Mouse (Mus musculus) megakaryocyte, adult 5-6 weeks (primary cell): Measurements from ENCODE around the gene Pcbp4. TPM values are rescaled to one million over a fixed set of nuclear protein-coding genes. Genes with fewer than 3 reads are reported as not detected.

Experiments
- ATAC-seq: 2 replicates; pipeline ENCODE4 v1.8.0; 2016; ENCODE audit warnings: mild to moderate bottlenecking, inconsistent platforms; ENCODE audit not compliant: poor library complexity, severe bottlenecking
- total RNA-seq, 2 experiments: library from RNA; stranded (forward) in 1 of 2; stranded (reverse) in 1 of 2; fragments of 153-499, 151-499 nt in 1 of 2; fragments of 221-1000, 200-1000 nt in 1 of 2; gene quantifications; 2 replicates each; pipeline versions ENCODE4 v1.2.3 to v1.2.4; 2015 to 2017

The Pcbp4 gene
- total RNA-seq (2015): 1.5 and 2.9 TPM in 2 replicates
- 2.4 and 4.0 TPM in 2 replicates for total RNA-seq (2017)

DNA sequence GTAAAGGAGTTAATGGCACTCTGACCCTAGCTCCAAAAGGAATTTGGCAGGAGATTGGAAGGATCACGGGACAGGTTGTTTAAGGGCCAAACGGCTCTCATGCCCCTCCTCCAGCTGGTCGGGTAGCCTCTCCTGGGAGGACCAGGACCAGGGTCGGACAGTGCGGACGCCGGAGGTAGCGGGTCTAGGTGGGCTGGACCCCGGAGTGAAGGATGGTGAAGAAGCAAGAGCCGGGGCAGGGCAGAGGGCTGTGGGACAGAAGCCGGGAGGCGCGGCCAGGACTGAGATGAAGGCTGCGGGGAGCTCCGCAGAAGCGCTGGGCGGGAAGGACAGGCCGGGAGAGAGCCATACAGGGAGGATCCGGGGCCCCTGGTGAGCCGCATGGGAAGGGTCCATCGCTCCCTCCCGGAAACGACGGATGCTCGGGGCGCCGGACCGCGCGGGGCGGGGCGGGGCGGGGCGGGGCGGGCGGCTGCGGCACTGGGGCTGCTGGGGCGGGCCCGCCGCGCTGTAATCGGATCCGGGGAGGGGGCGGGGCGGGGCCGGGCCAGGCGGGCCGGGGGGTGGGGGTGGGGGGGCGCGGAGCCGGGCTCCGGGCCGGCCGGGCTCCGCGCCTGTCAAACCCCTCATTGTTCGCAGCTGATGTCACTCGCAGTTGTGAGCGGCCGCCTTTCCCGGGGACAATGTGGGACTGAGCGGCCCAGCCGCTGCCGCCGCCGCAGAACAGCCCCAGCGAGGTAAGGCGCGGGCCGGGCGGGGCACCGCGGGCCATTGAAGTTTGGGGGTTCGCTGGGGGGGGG lies at the start of gene Pcbp4:
Pcbp4 (plus strand) TSS at position 21 of the 800 bp plus-strand sequence.
- peak; percentile 60 for ATAC-seq

DNA sequence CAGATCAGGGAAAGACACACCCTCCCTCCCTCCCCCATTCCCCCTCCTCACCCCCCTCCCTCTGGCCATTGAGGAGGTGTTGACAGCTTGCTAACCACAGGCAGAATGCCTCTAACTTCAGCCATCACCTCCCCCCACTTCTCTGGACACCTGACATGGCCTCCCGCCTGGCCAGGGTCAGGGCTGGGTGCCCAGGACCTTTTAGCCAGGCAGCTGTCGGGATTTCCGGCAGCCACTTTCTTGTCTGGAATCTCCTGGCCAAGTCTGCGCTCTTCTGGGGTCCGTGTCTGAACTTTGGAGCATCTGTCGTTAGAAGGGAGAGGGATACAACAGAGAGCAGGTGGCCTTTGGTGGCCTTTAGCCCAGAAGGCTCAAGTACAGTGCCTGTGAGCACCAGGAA lies 47.8 kb upstream of the Pcbp4 start:
- ATAC-seq: no peak

DNA sequence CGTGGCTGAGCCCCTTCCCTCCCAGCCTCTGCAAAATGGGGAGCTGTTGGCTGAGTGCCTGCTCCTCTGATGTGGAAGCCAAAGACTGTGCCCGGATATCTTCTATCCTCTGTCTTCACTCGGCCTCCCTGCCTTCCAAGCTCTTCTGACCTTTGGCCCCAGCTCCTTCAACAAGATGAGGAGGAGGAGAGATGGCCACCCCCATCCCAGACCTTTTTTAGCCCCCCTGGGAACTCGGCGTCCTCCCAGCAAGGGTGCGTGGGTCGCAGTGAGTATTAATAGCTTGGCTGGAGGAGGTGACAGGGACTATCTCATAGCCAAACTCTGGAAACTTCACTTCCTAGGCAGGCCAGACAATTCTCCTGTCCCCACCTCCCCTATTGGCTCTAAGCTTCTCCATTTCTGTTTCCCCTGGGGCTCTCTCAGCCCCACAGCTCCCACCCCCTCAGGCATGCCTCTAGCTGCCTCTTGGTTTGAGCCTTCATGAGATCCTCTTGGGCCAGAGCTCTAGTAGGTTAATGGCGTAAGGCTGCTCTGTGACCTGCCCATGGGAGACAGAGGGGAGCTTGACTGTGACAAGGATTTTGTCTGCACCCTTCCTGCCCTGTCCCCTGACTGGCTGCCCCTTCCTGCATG lies 46.5 kb upstream of the Pcbp4 start:
- ATAC-seq: no peak

DNA sequence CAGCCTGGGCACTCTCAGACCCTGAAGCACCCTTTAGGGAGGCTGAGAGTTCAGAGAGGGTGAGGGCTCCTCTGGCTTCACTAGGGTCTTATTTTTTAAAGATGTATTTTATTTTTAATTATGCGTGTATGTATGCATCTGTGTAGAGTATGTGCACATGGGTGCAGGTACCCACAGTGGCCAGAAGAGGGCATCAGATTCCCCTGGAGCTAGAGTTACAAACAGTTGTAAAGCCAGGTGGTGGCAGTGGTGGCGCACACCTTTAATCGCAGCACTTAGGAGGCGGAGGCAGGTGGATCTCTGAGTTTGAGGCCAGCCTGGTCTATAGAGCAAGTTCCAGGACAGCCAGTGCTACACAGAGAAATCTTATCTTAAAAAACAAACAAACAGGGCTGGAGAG lies 44.0 kb upstream of the Pcbp4 start:
- ATAC-seq: no peak

DNA sequence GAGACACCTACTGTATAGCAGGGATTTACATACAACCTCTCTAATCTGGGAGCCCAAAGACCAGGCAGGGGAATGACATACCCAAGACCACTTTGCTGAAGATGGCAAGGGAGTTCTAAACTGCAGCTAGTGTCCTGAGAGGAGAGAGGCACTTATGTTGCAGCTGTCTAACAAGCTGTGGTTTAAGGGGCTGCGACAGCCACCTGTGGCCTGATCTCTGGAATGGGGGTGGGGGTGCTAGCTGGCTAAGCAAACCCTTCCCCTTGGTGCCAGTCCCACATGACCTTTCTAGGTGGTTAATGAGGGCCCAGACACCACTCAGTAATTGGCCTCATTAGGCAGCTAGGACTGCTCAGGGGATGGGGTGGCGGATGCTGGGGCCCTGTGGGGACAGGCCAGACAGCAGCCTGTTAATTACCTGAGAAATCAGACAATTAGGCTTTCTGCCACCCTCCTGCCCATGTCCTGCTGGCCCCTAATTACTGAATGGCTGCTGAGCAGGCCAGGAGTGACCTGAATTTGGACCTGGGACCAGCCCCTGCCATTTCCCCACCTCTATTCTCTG lies 42.9 kb upstream of the Pcbp4 start:
- no peak for ATAC-seq

DNA sequence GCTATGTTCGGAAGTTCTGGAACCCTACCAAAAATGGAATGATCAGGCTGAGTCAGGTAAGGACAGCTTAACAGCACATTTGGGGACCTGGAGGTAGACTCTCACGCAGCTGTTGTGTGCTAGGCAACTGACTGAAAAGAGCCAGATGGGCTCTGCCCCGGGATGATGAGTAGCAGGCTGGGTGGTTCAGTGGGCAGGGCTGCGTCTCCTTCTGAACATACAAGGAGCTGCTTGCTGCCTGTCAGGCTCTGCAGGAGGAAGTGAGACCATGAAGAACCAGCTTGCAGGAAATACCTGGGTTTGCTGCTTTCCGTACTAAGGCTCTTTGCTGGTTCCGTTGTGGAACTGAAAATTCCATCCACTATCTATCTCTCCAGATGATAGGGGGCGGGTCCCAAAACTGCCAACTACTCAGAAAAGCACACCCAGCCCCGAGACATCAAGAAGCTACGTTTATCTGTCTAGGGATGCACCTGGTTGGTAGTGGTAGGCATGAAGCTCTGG lies 41.9 kb upstream of the Pcbp4 start:
- peak; percentile 78 for ATAC-seq

DNA sequence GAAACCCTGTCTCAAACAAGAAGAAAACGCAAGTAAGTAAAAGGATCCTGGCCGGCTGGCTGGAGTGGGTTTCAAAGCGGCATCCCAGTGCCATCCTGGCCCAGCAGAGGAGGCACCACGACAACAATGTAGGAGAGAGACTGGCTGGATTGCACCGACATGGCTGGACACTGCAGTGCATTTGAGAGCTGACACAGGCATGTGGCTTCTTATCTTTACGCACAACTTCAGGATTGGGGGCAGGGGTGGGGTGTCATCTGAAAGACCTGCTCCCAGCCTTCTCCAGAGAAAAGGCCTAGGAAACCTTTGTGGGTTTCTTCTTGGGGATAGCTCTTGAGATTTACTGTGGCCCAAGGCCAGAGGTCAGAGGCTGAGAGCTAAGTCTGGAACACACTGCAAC lies 41.4 kb upstream of the Pcbp4 start:
- ATAC-seq: 0 out of 2 replicates have a peak, but pooled peaks have one; percentile 9

DNA sequence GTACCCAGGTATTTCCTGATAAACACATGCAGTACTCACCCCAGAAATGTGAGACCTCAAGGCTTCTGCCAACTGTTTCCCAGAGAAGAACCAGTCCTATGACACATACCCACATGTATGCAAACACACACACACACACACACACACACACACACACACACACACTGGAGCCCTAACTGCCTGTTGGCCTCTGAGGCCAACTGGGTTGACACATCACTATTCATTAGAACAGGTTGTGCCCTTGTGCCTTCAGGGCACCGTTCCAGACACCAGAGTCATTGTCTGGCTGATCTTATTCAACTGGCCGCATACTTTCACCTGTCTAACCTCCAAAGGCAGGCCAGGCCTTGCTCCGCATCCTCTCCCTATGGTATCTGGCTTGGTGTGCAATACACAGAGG lies 40.9 kb upstream of the Pcbp4 start:
- no peak for ATAC-seq

DNA sequence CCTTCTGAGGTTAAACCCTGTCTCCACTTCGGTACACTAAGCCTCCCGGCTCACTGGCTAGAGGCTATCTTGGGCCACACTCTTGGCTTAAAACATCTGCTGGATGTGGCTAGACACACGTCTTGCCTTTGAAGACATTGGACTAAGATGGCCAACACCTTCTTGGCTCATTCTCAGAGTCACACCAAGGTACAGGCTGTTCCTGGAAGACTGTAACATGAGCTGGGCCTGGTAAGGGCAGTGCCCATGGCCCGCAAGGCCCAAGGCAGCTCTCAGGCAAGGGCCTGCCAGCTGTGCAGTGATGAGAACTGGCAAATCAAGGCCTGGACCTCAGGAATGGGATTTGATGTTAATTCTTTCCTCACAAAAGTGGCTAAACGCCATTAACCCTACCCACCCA lies 39.5 kb upstream of the Pcbp4 start:
- ATAC-seq: no peak

DNA sequence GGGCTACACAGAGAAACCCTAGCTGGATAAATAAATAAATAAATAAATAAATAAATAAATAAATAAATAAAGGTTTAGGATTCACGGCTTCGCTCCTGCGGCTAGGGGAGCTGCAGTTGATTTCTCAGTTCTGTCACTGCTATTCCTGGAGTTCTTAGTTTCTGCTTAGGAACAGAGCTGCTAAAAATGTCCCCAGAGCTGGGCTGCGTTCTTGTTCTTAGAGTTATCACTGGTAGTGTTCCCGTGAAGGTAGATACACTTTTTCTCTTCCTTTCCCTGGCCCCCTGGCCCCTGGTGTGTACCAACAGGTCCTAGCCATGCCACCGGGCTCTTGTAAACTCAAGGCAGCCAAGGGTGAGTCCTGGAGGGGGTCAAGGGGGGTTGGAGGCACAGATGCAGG lies 36.3 kb upstream of the Pcbp4 start:
- ATAC-seq: no peak

DNA sequence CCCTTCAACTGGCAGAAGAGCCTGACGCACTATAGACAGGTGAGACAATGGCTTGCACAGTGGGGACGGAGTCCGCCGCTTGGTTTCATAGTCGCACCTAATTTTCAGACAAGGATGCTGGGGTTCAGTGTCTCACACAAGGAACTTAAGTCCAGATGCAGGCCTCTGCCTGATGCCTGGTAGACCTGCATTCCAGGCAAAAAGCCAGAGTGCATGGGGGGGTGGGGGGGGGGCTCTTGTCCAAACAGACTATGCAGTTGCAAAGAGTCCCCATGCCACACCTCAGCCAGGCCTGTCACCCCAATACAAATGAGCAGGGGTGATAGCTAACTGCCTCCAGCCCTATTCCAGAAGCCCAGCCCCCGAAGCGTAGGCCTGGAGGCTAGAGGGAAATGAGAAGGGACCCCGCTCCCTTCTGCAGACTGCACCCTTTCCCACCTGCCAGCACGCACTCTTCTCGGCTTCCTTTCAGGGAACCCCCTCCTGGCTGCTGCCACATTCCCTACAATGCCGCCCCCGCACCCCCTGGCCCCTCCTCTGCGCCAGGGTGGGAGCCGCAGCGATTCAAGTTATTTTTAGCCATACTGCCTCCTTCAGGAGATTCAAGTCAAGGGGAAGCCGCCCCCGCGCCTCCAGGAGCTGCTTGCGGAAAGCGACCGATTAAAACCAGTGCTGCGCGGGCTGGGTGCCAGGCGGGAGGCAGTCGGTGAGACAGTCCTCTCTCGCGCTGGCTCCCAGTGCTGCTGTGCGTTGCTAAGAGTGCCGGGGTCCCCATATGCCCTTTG lies 35.1 kb upstream of the Pcbp4 start:
- peak; percentile 31; the same call in 1 of the 2 replicates for ATAC-seq

DNA sequence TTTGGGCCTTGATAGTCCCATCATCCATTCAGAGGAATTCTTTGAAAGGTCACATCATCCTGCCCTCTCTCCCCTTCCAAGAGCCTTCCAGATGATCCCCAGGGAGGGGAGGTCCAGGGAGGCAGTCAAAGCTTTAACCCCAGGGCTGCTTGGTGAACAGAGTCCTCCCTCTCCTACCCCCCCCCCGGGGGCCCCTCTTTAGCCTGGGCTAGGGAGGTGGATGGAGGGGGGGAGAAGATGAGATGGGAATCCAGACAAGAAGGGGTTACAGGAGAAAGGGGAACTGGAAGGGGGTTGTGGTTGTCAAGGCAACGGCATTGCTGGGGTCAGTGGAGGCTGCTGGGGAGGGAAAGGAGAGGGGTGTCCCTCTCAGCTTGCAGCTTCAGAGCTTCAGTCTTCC lies 32.5 kb upstream of the Pcbp4 start:
- ATAC-seq: no peak

DNA sequence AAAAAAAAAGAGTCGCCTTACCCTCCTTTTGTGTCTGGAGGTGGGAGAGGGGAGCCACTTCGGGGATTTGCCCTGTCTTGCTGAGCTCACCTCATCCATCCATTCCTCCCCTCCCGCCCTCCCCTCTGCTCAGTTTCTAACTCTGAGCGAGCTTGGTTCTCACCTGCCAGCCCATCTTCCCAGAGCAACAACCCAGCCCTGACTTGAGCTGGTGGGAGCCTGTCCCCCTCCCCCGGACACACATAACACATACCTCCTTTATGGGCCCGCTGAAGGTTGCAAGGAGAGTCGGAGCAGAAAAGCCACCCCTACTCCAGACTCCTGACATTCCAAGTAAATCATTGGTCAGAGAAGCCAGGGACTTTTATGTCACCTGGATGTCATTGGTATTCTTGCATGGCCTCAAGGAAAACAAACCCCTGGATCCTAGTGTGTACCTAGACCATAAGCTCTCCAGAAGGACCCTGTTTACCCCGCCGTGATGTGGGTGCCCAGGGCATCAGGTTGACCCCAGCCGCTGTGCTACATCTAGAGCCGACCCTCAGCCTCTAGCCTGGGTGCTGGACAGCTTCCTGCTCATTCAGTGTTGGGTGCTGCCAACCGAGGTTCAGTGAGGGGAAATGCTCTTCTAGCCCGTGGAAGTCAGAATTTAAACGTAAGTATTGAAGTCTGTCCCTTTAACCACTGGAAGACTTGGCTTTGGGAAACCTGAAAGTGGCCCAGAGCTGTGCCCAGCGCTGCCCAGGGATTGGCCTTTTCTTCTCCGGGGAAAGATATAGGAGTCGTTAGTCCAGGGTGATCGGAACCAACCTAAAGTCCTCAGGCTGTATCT lies 31.8 kb upstream of the Pcbp4 start:
- ATAC-seq: 0 out of 2 replicates have a peak, but pooled peaks have one; percentile 10

DNA sequence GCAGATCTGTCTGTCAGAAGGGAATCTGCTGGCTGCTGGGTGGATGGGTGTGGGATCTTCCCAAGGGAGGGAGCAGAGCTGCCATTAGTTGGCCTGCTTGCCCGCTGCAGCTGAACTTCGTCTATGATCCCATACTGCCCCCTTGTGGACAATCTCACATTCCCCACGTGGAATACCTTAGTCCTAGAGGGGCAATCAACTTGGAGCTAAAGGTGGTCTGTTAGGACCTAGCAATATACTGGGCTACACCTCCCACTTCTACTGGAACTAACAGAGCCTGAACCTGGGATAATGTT lies 31.3 kb upstream of the Pcbp4 start:
- peak; percentile 90 for ATAC-seq

DNA sequence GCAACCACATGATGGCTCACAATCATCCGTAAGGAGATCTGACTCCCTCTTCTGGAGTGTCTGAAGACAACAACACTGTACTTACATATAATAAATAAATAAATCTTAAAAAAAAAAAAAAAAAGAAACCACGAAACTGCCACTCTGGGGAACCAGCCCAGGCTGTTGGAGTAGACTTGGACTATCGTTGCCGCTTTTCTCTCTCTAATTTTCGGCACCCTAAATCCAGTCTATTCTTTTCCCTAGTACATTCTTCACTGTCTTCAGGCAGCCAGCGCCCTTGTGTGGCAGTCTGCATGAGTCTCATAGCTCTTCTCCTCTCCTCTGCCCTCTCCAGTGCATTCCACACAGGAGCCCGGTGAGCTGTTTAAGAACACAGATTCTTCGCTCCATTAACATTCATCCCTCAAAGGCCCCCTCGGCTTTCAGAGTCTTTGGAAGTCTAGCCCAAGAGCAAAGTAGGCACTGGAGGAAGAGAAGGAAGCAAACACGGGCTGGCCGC lies 24.3 kb upstream of the Pcbp4 start:
- peak; percentile 16 for ATAC-seq

DNA sequence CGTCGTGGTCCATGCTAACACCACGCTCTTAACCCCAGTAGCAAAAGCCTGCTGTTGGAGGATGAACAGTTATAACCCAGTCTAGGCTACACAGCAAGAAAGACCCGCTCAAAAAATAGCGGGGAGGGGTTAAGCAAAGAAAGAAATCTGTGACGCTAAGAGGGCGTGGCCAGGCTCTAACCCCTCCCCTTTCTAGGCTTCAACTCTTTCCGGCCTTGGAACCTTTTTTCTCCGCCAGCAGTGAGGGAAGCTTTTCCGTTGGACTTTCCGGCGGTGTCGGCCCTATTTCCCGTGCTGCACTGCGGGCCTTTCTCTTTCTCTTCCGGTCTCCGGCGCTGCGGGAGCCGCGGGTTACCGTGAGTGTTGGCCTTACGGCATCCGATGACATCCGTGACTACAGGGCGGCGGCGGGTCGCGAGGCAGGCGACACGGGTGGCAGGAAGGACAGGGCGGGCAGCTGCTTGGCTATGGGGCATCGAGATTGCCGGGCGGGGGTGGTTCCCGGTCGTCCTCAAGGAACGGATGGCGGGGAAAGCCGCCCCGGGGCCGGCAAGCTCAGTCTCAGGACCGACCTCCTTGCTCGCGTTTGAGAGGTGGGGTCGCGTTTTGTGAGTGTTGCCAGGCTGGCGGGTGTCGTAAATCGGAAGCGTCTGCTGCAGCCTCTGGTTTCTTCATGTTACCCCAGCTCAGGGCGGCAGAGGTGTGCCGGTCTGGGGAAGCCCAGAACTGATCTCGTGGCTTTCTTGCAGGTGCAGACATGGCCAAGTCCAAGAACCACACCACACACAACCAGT lies 23.7 kb upstream of the Pcbp4 start, which contains the start of gene Rpl29:
Rpl29 (plus strand) TSS at position 234 of the 794 bp plus-strand sequence.
- peak; percentile 96 for ATAC-seq

DNA sequence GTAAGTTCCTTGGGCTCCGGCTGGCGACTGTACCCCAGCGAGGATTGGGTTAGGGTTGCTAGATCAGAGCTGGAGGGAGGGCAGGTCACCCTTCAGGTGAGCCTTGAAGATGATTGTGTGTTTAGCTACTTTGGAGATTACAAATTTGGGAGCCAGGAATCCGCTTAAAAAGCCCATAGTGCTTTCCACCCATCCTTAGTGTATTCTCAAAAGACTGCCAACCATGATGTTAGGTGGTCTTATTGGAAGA lies 23.2 kb upstream of the Pcbp4 start:
- no peak for ATAC-seq

DNA sequence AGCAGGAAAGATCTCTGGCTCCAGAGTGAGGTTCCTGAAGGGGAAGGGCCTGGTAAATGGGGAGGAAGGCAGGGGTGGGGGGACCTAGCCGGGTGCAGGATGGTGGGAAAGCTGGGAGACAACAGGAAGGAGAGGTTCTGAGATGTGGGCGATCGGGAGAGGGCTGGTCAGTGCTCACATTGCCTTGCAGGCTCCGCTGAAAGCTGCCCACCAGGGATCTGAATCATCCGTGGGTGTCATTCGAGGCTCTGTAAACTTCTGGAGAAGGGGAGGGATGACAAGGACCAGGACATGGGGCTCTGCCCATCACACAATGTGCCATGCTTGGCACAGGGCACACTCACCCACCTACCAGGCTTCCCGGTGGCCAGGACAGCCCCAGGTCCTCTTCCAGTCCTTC lies 19.7 kb upstream of the Pcbp4 start:
- no peak for ATAC-seq

DNA sequence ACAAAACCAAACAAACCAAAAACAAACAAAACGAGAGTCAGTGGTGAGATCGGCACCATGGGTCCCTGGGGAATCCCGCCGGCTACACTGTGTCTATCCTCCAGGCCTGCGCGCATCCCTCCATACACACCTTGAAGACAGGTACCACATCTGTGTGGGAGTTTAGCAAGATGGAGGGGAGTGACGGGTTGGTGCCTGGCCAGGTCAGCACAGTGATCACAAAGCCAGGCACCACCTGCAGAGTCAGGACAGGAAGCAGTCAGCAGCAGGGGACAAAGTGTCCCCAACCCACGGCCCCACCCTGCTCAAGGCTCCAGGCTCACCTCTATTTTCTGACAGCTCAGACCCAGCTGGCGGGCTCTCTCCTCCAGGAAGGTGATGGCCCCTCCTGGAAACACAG lies 16.5 kb upstream of the Pcbp4 start:
- no peak for ATAC-seq

DNA sequence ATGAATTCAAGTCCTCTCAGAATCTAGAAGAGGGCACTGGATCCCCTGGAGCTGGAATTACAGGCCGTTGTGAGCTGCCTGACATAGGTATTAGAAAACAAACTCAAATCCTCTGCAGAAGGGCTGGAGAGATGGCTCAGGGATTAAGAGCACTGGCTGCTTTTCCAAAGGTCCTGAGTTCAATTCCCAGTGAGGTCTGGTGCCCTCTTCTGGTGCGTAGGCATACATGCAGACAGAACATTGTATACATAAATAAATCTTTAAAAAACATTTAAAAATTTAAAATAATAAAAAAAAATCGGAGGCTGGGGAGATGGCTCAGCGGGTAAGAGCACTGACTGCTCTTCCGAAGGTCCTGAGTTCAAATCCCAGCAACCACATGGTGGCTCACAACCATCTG lies 10.4 kb upstream of the Pcbp4 start:
- ATAC-seq: no peak
